Mouse (Mus musculus) lung, adult 2 months (tissue): ENCODE results near the gene Myh1.

Source experiments
- CTCF ChIP-seq: fragments of 200-500 bp; IDR thresholded peaks from 2 replicates; pipeline ENCODE4 v1.5.1; 2011; ENCODE audit warnings: mild to moderate bottlenecking, low read length, control low read depth; ENCODE audit not compliant: insufficient read depth
- POLR2A ChIP-seq: fragments of 200-500 bp; IDR thresholded peaks from 2 replicates; pipeline ENCODE4 v1.6.1; 2011; ENCODE audit warnings: low read depth, mild to moderate bottlenecking, control low read depth, low read length, borderline replicate concordance; ENCODE audit errors: extremely low read depth

- no peak for TF ChIP-seq CTCF
- TF ChIP-seq POLR2A = no peak
Measured at GRCm38 (mm10) chr11:67160131-67160530, 39.7 kb upstream of the Myh1 start.
